Mouse (Mus musculus) forebrain, embryonic 11.5 days (tissue): ENCODE measurements around the gene Olfr364-ps1. TPM values are rescaled to one million over a fixed set of nuclear protein-coding genes. Genes with fewer than 3 reads are reported as not detected.

ENCODE experiments used
- ATAC-seq: fragments of 200-750 bp; cut with Nextera tagmentation; replicated peaks from 2 replicates; pipeline ENCODE4 v1.8.0; 2017; ENCODE audit warnings: moderate TSS enrichment; ENCODE audit not compliant: low FRiP score
- DNase-seq: peaks from one replicate; pipeline ENCODE4 v3.0.0-alpha.2; 2017; ENCODE audit warnings: low spot score
- H3K27ac ChIP-seq: fragments of 300-500 bp; sonication (generic); 2 replicates; pipeline ENCODE4 v1.5.1; 2014; ENCODE audit warnings: low read depth, low read length
- H3K27me3 ChIP-seq: fragments of 300-500 bp; sonication (generic); 2 replicates; pipeline ENCODE4 v1.6.1; 2014; ENCODE audit warnings: mild to moderate bottlenecking, low read length, mixed read lengths; ENCODE audit not compliant: control insufficient read depth, insufficient read depth
- H3K36me3 ChIP-seq: fragments of 300-500 bp; sonication (generic); 2 replicates; pipeline ENCODE4 v1.6.1; 2014; ENCODE audit warnings: mild to moderate bottlenecking, low read length, moderate library complexity, mixed read lengths; ENCODE audit not compliant: control insufficient read depth, insufficient read depth
- H3K4me1 ChIP-seq: fragments of 300-500 bp; sonication (generic); replicated peaks from 2 replicates; pipeline ENCODE4 v1.6.1; 2014; ENCODE audit warnings: low read length, mixed read lengths; ENCODE audit not compliant: control insufficient read depth, insufficient read depth
- H3K4me2 ChIP-seq: fragments of 300-500 bp; sonication (generic); 2 replicates; pipeline ENCODE4 v1.6.1; 2014; ENCODE audit warnings: low read depth, mild to moderate bottlenecking, low read length, moderate library complexity, mixed read lengths; ENCODE audit not compliant: severe bottlenecking
- H3K4me3 ChIP-seq: fragments of 300-500 bp; sonication (generic); 2 replicates; pipeline ENCODE4 v1.5.1; 2014; ENCODE audit warnings: low read depth, low read length
- H3K9ac ChIP-seq: fragments of 300-500 bp; sonication (generic); 2 replicates; pipeline ENCODE4 v1.6.1; 2014; ENCODE audit warnings: low read length
- H3K9me3 ChIP-seq: fragments of 300-500 bp; sonication (generic); 2 replicates; pipeline ENCODE4 v1.6.1; 2016; ENCODE audit warnings: low read length, mixed read lengths; ENCODE audit not compliant: control insufficient read depth
- WGBS: fragments of 180-500 bp; shearing (Covaris S2); extraction: QIAGEN DNeasy Blood & Tissue Kit; methylation state at CpG from one replicate; pipeline ENCODE4 v1.1.7; 2014; 5-methylcytosine and 5-hydroxymethylcytosine counted together
- polyA plus RNA-seq: library from polyadenylated mRNA; unstranded; fragments of >200 nt; fragmentation: Nextera tagmentation; extraction: Ambion mirVana; gene quantifications from 2 replicates; pipeline ENCODE4 v1.2.1, GENCODE M21; 2014

Gene Olfr364-ps1
- polyA plus RNA-seq = not detected in 2 replicates

- WGBS = 87% methylated on average over 3 of the region's 3 CpGs
- H3K4me1 ChIP-seq = no peaks in the 10 kb centered on the region
- no peaks in the 10 kb centered on the region for H3K36me3 ChIP-seq
- no peak within 1 kb of the TSS for H3K4me3 ChIP-seq
- no peak for DNase-seq
- H3K9ac ChIP-seq = no peak within 1 kb of the TSS
- no peak for ATAC-seq
- H3K27me3 ChIP-seq = no peaks in the 10 kb centered on the region
- H3K9me3 ChIP-seq = no peaks in the 10 kb centered on the region; the same call in 1 of the 2 replicates
- no peak within 1 kb of the TSS for H3K27ac ChIP-seq
- H3K4me2 ChIP-seq = no peak within 1 kb of the TSS
Measured at GRCm38 (mm10) chr2:37139022-37139421, at the start of gene Olfr364-ps1. Olfr364-ps1 (plus strand) TSS chr2:37139322.

- no peak for ATAC-seq
- Histone ChIP-seq H3K9me3 (peaks cover 2% of the 10 kb centered on the region; the same call in 1 of the 2 replicates), H3K27me3 (no peaks in the 10 kb centered on the region), H3K27ac (no peak within 1 kb of the TSS), H3K9ac (no peak within 1 kb of the TSS), H3K4me1 (no peaks in the 10 kb centered on the region), H3K4me2 (no peak within 1 kb of the TSS), H3K4me3 (no peak within 1 kb of the TSS), H3K36me3 (no peaks in the 10 kb centered on the region)
- 97% methylated on average over 1 of the region's 1 CpGs for WGBS
- DNase-seq = no peak
Measured at GRCm38 (mm10) chr2:37117810-37118209, 21.3 kb upstream of the Olfr364-ps1 start, which contains the start of gene Olfr362. Olfr362 (minus strand) TSS chr2:37117910.

DNA sequence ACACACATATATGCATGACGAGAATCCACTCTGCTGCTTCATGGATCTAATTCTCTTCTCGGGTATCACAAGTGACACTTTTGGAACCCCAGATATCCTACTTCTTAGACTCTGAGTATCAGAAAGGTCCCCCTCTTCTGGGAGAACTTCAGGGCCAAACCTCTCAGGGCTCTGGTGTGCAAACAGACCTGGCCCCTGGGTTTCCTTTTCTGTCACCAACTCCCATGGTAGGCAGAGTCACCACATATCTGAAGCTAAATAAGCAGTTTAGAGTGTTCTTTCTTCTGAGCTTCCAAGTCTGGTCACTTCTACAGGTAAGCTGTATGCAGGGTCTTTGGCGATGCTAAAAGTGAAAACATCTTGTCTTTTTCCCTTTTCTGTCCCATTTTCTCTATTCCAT, 48.8 kb downstream of the Olfr364-ps1 start, which contains the start of gene Olfr365:
TSS of gene Olfr365 (plus strand) at position 301 of the 400 bp plus-strand sequence.
- Histone ChIP-seq H3K9me3 (0 out of 2 replicates have a peak, but pooled peaks cover 4% of the 10 kb centered on the region), H3K4me1 (no peaks in the 10 kb centered on the region), H3K36me3 (no peaks in the 10 kb centered on the region), H3K9ac (no peak within 1 kb of the TSS), H3K4me2 (no peak within 1 kb of the TSS), H3K27ac (no peak within 1 kb of the TSS), H3K27me3 (no peaks in the 10 kb centered on the region), H3K4me3 (no peak within 1 kb of the TSS)
- ATAC-seq (no peak), DNase-seq (no peak)
- WGBS = 68% methylated on average over 3 of the region's 3 CpGs

Other genes with a start within 250 kb of the Olfr364-ps1 start
- not detected in 2 replicates for gene Olfr353, start 246.4 kb upstream of the Olfr364-ps1 start, polyA plus RNA-seq
- gene Olfr354, start 233.6 kb upstream of the Olfr364-ps1 start, polyA plus RNA-seq = not detected in 2 replicates
- not detected in 2 replicates for gene Olfr355, start 210.4 kb upstream of the Olfr364-ps1 start, polyA plus RNA-seq
- gene Olfr356, start 202.2 kb upstream of the Olfr364-ps1 start, polyA plus RNA-seq = not detected in 2 replicates
- gene Olfr357, start 145.5 kb upstream of the Olfr364-ps1 start, polyA plus RNA-seq = not detected in 2 replicates
- not detected in 2 replicates for gene Olfr358, start 130.0 kb upstream of the Olfr364-ps1 start, polyA plus RNA-seq
- not detected in 2 replicates for gene Olfr360, start 73.6 kb upstream of the Olfr364-ps1 start, polyA plus RNA-seq
- not detected in 2 replicates for gene Olfr361, start 50.0 kb upstream of the Olfr364-ps1 start, polyA plus RNA-seq
- gene Olfr362, start 21.4 kb upstream of the Olfr364-ps1 start, polyA plus RNA-seq = not detected in 2 replicates
- not detected in 2 replicates for gene Olfr365, start 48.9 kb downstream of the Olfr364-ps1 start, polyA plus RNA-seq
- not detected in 2 replicates for gene Olfr366, start 72.3 kb downstream of the Olfr364-ps1 start, polyA plus RNA-seq
- not detected in 2 replicates for gene Olfr368, start 187.2 kb downstream of the Olfr364-ps1 start, polyA plus RNA-seq
- gene Pdcl, start 220.0 kb downstream of the Olfr364-ps1 start, polyA plus RNA-seq = 65.0 and 71.7 TPM in 2 replicates